Mouse (Mus musculus): Measurements from ENCODE around the gene Oas1c.

DNA sequence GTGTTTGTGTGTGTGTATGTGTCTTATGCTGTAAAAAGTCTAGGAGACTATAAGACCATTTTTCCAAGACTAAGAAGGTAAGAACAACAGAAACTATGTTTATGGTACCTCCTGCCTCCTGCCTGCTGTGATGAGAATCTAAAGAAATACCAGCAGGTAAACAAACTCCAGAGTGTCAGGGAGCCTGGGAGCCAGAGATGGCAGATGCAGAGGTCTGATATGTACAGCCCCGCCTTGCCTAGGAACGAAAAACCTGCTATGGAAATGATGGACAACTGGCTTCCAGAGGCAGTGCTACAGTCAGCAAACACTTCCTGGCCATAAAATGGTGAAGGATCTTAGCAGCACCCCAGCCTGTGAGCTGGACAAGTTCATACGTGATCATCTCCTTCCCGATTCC is 34.8 kb upstream of the Oas1c start, which contains the start of gene Oas1f:
- TF ChIP-seq CTCF (IDR thresholded peaks at IDR 0.05; ENCODE audit: low read depth) (no peak), EP300 (optimal IDR thresholded peaks at IDR 0.05) (no peak)
